Mouse (Mus musculus): ENCODE data around the gene Ndufs8.

DNA sequence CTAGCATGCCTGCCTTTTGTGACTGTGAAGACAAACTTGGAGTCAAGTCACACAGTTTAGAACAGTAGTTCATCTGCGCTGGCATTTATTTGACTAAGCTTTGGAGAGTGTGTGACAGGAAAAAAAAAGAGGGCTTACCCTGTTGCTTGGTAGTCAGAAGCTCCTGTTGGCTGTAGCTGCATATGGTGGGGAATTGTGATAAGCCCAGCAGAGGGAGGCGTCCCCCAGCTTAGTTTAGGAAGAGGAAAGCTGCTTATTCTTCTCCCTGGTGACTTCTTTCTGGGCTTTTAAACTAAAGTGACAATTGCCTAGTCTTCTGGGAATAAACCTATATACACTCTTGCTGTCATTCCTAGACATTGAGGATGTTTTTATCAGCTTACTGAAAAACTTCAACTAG, 49.9 kb downstream of the Ndufs8 start:
- TF ChIP-seq CTCF (IDR thresholded peaks at IDR 0.05; ENCODE audit: control insufficient read depth, insufficient read depth, insufficient read length) (no peak), MAX (IDR thresholded peaks at IDR 0.05) (no peak), USF1 (IDR thresholded peaks at IDR 0.05; ENCODE audit: low read depth) (no peak), CEBPB (IDR thresholded peaks at IDR 0.05; ENCODE audit: low read depth) (no peak), MYOD1 (IDR thresholded peaks at IDR 0.05; ENCODE audit: control insufficient read depth, insufficient read length, low read depth) (no peak)
